Mouse (Mus musculus) Patski (cell line): ENCODE data around the gene Irf2bp2. TPM values are rescaled to one million over a fixed set of nuclear protein-coding genes. Genes with fewer than 3 reads are reported as not detected.

ENCODE experiments used
- ATAC-seq: fragments of 100-300 bp; one replicate; pipeline ENCODE4 v1.8.0; 2021
- CTCF ChIA-PET: fragments of 350-600 bp; sonication (Branson Sonifier 250); formaldehyde crosslinking; loops from one replicate; lab custom pipeline; 2022; ENCODE audit warnings: inconsistent platforms; lab: Charles Lee
- POLR2A ChIA-PET: fragments of 350-600 bp; sonication (Branson Sonifier 250); formaldehyde crosslinking; loops from one replicate; lab custom pipeline; 2022; ENCODE audit warnings: antibody characterized with exemption, inconsistent platforms; lab: Charles Lee
- DNase-seq: peaks from one replicate; pipeline ENCODE4 v3.0.0-alpha.2; 2011; ENCODE audit warnings: low read depth, low spot score
- H3K27me3 ChIP-seq: fragments of 371-371 bp; one replicate; pipeline ENCODE4 v1.5.1; 2021
- CTCF ChIP-seq: fragments of 100-300 bp; IDR thresholded peaks from one replicate; pipeline ENCODE4 v1.5.1; 2021
- in situ Hi-C: fragments of 300-500 bp; cut with MboI; formaldehyde crosslinking; loops from 3 replicates; pipeline ENCODE4 v1.11.1; 2018; ENCODE audit warnings: low pct_unique_long_range_greater_than_20kb, mixed read lengths
- polyA plus RNA-seq: library from polyadenylated mRNA; unstranded; gene quantifications from one replicate; pipeline ENCODE4 v1.2.3, GENCODE M21; 2021

Irf2bp2 gene
- polyA plus RNA-seq, 1 experiment from 2014 or later = 61.2 TPM

DNA sequence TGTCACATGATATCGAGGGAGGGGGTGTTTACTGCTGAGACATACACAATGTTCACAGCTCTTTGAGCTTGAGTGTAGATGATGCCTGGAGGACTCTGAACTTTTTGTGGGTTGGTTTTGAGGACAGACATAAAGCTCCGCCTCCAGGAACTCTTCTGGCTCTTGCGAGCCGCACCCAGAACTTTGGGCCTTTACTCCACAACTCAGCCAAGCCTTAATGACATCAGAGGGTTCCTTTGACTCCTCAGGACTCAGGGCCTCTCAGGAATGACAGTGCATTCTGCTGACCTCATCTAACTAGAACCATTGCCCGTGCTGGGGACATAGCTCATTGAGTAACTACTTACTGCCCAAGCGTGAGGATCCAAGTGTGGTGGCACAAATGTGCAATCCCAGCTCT lies 25.7 kb upstream of the Irf2bp2 start:
- CTCF ChIA-PET = no interaction called here
- no peaks in the 10 kb centered on the region for H3K27me3 ChIP-seq
- ATAC-seq (no peak), DNase-seq (no peak)
- POLR2A ChIA-PET = no interaction called here
- in situ Hi-C loops = loop anchor here (5.0 kb wide), 1 partner anchor 43 kb away; no protein-coding TSS in a partner anchor
- no peak for TF ChIP-seq CTCF

GRCm38 (mm10) chr8:126617665-126618064 lies 23.9 kb upstream of the Irf2bp2 start:
- ChIA-PET CTCF (interaction anchor here (2.2 kb wide), 1 partner anchor 48 kb away, joined by 6 read pairs; no protein-coding TSS in a partner anchor), POLR2A (no interaction called here)
- no peak for DNase-seq
- ATAC-seq = no peak
- no peaks in the 10 kb centered on the region for H3K27me3 ChIP-seq
- in situ Hi-C loops = loop anchor here (5.0 kb wide), 1 partner anchor 45 kb away; no protein-coding TSS in a partner anchor
- TF ChIP-seq CTCF = no peak

DNA sequence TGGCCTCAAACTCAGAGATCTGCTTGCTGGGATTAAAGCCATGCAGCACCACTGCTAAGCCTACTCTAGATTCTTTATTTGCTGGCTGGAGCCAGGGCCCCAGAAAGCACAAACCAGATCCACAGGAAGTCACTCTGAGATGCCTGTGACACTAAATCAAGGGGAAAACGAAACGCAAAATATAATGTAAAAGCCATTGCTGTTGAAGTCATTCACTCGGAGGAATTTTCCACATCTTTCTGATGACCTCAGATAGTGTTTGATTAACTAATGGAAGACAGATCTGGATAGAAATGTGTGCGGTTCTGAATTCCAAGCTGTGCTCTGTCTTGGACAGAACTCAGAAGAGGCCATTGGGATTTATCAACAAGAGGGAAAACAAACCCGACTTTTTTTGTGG lies 22.9 kb upstream of the Irf2bp2 start:
- in situ Hi-C loops = loop anchor here (5.0 kb wide), 1 partner anchor 46 kb away; no protein-coding TSS in a partner anchor
- DNase-seq = no peak
- no peak for TF ChIP-seq CTCF
- ChIA-PET POLR2A (no interaction called here), CTCF (interaction anchor here (0.7 to 2.2 kb wide), 2 partner anchors 49 to 69 kb away, joined by 3 to 6 read pairs; no protein-coding TSS in a partner anchor)
- no peak for ATAC-seq
- no peaks in the 10 kb centered on the region for H3K27me3 ChIP-seq

DNA sequence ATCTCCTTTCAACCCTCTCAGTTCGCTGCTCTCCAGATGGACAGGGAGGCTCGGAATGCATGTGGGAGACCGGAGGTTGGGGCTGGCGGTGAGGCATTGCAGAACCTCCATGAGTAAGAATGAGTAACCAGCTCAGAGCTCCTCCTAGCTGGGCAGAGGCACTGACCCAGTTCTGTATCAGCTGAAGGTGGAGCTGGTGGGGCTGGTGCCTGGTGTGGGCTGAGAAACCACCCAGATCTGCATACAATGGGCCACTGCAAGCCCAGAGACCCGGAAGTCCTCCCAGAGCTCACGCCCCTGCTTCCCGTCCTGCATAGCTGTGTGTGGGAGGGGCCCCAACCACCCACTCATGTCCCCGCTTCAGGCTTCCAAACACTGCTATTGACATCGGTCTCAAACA lies 22.0 kb upstream of the Irf2bp2 start:
- no peak for TF ChIP-seq CTCF
- in situ Hi-C loops = loop anchor here (5.0 kb wide), 1 partner anchor 47 kb away; no protein-coding TSS in a partner anchor
- ATAC-seq (peak; percentile 81), DNase-seq (no peak)
- ChIA-PET CTCF (interaction anchor here (1.0 to 2.2 kb wide), 2 partner anchors 50 to 118 kb away, joined by 4 to 6 read pairs; no protein-coding TSS in a partner anchor), POLR2A (interaction anchor here (0.6 kb wide), 1 partner anchor 296 kb away, joined by 4 read pairs; no protein-coding TSS in a partner anchor)
- no peaks in the 10 kb centered on the region for H3K27me3 ChIP-seq

- TF ChIP-seq CTCF = no peak
- ChIA-PET POLR2A (interaction anchor here (0.6 to 1.6 kb wide), 3 partner anchors 8 to 215 kb away, joined by 3 to 4 read pairs (median 3); no protein-coding TSS in a partner anchor), CTCF (interaction anchor here (1.3 kb wide), 1 partner anchor 10 kb away, joined by 5 read pairs; no protein-coding TSS in a partner anchor)
- no peaks in the 10 kb centered on the region for H3K27me3 ChIP-seq
- no peak for DNase-seq
- in situ Hi-C loops = loop anchor here (5.0 kb wide), 1 partner anchor 48 kb away; no protein-coding TSS in a partner anchor
- ATAC-seq = no peak
These were observed 20.9 kb upstream of the Irf2bp2 start for GRCm38 (mm10) chr8:126614740-126615132.

DNA sequence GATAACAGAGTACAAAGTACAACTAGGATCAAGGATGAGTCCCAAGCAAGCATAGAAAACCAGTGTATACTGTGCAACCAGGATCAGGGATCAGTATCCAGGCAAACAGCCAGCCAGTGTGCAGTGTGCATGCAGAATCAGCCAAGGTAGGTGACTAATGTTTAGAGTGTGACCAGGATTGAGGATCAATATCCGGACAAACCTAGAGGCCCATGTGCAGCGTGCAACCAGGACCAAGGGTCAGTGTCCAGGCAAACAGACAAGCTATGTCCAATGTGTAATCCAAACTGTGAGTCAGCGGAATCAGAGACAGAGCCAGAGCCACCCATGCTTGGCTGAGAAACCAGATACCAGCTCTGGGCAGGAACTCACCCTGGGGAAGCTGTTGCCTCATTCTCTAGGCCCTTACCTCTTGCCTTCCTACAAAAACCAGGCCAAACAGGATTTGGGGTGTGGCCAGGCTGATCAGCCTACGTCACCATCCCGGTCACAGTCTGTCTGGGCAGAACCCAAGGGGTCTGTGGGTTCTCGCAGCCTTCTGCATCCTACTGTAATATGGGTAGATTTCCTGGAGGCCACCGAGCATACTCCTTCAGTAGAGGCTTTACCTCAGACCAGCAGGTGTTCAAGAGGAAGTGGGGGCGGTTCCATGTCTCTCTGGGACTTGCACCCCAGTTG lies 20.4 kb upstream of the Irf2bp2 start:
- POLR2A ChIA-PET = interaction anchor here (0.7 to 1.6 kb wide), 2 partner anchors 9 to 13 kb away, joined by 3 to 4 read pairs; no protein-coding TSS in a partner anchor
- no peak for TF ChIP-seq CTCF
- DNase-seq (no peak), ATAC-seq (peak; percentile 58)
- no peaks in the 10 kb centered on the region for H3K27me3 ChIP-seq
- CTCF ChIA-PET = interaction anchor here (1.0 to 1.3 kb wide), 2 partner anchors 10 to 52 kb away, joined by 3 to 5 read pairs; no protein-coding TSS in a partner anchor
- in situ Hi-C loops = no loop called here

DNA sequence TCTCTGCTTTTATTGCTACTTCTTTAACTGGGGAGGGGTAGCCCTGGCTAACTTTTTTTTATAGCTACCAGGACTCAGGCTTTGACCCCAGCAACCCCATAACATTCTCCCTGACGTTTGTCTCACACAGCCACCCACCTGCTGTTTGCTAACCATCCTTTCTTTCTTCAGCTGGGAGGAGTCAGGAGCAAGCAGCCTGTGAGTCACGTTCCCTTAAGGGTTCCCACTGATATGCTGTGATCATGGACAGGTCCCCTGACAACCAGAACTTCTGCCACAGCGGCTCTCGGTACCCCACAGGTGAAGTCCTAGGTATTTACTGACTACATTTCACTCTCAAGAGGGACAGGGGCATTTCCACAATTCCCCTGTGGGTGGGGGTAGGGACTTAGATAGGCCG lies 19.4 kb upstream of the Irf2bp2 start:
- ChIA-PET CTCF (interaction anchor here (1.0 kb wide), 1 partner anchor 53 kb away, joined by 3 read pairs; no protein-coding TSS in a partner anchor), POLR2A (interaction anchor here (0.8 to 1.1 kb wide), 2 partner anchors 53 to 293 kb away, joined by 3 read pairs; no protein-coding TSS in a partner anchor)
- no peaks in the 10 kb centered on the region for H3K27me3 ChIP-seq
- ATAC-seq = no peak
- no peak for DNase-seq
- TF ChIP-seq CTCF = no peak
- in situ Hi-C loops = no loop called here

GRCm38 (mm10) chr8:126612739-126613138 lies 19.0 kb upstream of the Irf2bp2 start:
- ATAC-seq (no peak), DNase-seq (no peak)
- TF ChIP-seq CTCF = no peak
- H3K27me3 ChIP-seq = no peaks in the 10 kb centered on the region
- in situ Hi-C loops = no loop called here
- POLR2A ChIA-PET = interaction anchor here (1.1 kb wide), 1 partner anchor 53 kb away, joined by 3 read pairs; no protein-coding TSS in a partner anchor
- CTCF ChIA-PET = no interaction called here

DNA sequence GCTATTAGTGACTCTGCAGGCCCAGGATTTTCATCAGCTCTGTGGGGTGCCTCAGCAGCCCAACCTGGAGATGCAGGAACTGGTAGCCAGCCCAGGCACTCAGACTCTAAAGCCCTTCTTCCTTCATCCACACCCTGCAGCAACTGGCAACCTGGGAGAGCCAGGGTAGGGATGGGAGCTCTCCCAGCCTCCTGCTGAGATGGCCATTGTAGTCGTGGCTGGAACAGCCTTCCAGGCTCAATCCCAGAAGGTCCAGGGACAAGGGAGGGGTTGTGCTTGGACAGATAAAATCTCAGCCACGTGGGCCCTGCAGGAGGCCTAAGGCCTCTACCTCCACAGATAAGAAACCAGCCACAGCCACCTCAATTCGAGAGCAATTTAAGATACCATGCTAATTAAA lies 16.9 kb upstream of the Irf2bp2 start:
- CTCF ChIA-PET = no interaction called here
- no peaks in the 10 kb centered on the region for H3K27me3 ChIP-seq
- DNase-seq (no peak), ATAC-seq (no peak)
- TF ChIP-seq CTCF = no peak
- POLR2A ChIA-PET = no interaction called here
- in situ Hi-C loops = no loop called here

DNA sequence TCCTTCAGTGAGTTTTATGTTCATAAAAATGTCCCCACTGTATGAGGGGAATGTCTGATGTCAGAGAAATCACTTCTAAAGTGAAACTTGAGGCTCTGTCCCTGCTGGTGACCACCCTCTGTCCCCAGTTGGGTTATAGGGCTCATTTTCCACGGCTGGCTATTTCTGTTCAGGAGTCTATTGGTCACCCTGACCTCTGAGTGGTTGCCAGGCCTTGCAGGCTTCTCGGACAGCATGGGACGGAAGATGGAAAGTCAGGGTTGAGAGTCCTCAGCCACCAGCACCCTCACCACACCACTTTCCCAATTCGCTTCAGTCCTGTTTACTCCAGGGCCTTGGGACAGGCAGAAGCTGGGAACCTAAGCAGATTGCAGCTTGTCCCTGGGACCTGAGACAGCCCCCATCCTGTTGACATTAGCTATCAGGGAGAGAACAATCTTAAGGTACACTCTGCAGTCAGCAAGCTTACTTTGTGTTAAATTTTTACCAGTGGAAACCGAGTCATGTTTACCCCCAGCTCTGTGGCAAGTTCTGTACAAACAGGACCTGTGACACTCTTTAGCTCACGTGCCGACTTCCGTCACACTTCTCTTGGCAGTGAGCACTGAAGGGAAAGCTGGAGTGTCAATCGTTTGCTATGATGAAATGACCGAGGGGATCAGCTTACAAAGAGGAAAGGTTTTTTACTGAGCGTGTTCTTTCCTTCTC lies 15.9 kb upstream of the Irf2bp2 start:
- TF ChIP-seq CTCF = no peak
- CTCF ChIA-PET = interaction anchor here (1.2 kb wide), 1 partner anchor 127 kb away, joined by 3 read pairs; no protein-coding TSS in a partner anchor
- DNase-seq = no peak
- no peaks in the 10 kb centered on the region for H3K27me3 ChIP-seq
- in situ Hi-C loops = no loop called here
- no peak for ATAC-seq
- POLR2A ChIA-PET = no interaction called here
